Mouse (Mus musculus): Measurements from ENCODE around the gene Rae1.
A peak's percentile ranks its signal among the peaks of the same experiment; 100 is the strongest.

Rae1 gene

GRCm38 (mm10) chr2:173026688-173027131, 26.8 kb downstream of the Rae1 start:
- peak; percentile 67 to 74 for DNase-seq (ENCODE audit: low read depth in 2 of 2, low spot score in 2 of 2)

- no peak for DNase-seq (ENCODE audit: low read depth in 2 of 2, low spot score in 2 of 2)
Observed at GRCm38 (mm10) chr2:173027169-173027823, 27.4 kb downstream of the Rae1 start.

- no peak for DNase-seq (ENCODE audit: low read depth in 2 of 2, low spot score in 2 of 2)
Observed at GRCm38 (mm10) chr2:173027824-173028495, 28.0 kb downstream of the Rae1 start.

GRCm38 (mm10) chr2:173028508-173029031, 28.7 kb downstream of the Rae1 start:
- DNase-seq (ENCODE audit: low read depth in 2 of 2, low spot score in 2 of 2): no peak

- no peak for DNase-seq (ENCODE audit: low read depth in 2 of 2, low spot score in 2 of 2)
Observed at GRCm38 (mm10) chr2:173030591-173031338, 30.8 kb downstream of the Rae1 start.

- no peak for DNase-seq (ENCODE audit: low read depth in 2 of 2, low spot score in 2 of 2)
Observed at GRCm38 (mm10) chr2:173033531-173033930, 33.6 kb downstream of the Rae1 start.

GRCm38 (mm10) chr2:173034998-173035397, 35.1 kb downstream of the Rae1 start:
- no peak for DNase-seq (ENCODE audit: low read depth in 2 of 2, low spot score in 2 of 2)

GRCm38 (mm10) chr2:173035653-173036052, 35.7 kb downstream of the Rae1 start:
- DNase-seq (ENCODE audit: low read depth in 2 of 2, low spot score in 2 of 2): no peak

- DNase-seq (ENCODE audit: low read depth in 2 of 2, low spot score in 2 of 2): no peak
Observed at GRCm38 (mm10) chr2:173036055-173036454, 36.1 kb downstream of the Rae1 start.

- no peak for DNase-seq (ENCODE audit: low read depth in 2 of 2, low spot score in 2 of 2)
Observed at GRCm38 (mm10) chr2:173036611-173037010, 36.7 kb downstream of the Rae1 start.

GRCm38 (mm10) chr2:173037347-173037746, 37.4 kb downstream of the Rae1 start:
- DNase-seq (ENCODE audit: low read depth in 2 of 2, low spot score in 2 of 2): no peak

- DNase-seq (ENCODE audit: low read depth in 2 of 2, low spot score in 2 of 2): no peak
Observed at GRCm38 (mm10) chr2:173037827-173038607, 38.1 kb downstream of the Rae1 start.

- no peak for DNase-seq (ENCODE audit: low read depth in 2 of 2, low spot score in 2 of 2)
Observed at GRCm38 (mm10) chr2:173039041-173039440, 39.1 kb downstream of the Rae1 start.

GRCm38 (mm10) chr2:173040803-173041202, 40.9 kb downstream of the Rae1 start:
- no peak for DNase-seq (ENCODE audit: low read depth in 2 of 2, low spot score in 2 of 2)

- no peak for DNase-seq (ENCODE audit: low read depth in 2 of 2, low spot score in 2 of 2)
Observed at GRCm38 (mm10) chr2:173041242-173041641, 41.3 kb downstream of the Rae1 start.

GRCm38 (mm10) chr2:173041893-173042292, 42.0 kb downstream of the Rae1 start:
- DNase-seq (ENCODE audit: low read depth in 2 of 2, low spot score in 2 of 2): no peak

GRCm38 (mm10) chr2:173042504-173043162, 42.7 kb downstream of the Rae1 start:
- DNase-seq (ENCODE audit: low read depth in 2 of 2, low spot score in 2 of 2): no peak

GRCm38 (mm10) chr2:173044198-173044970, 44.5 kb downstream of the Rae1 start:
- DNase-seq (ENCODE audit: low read depth in 2 of 2, low spot score in 2 of 2): no peak

GRCm38 (mm10) chr2:173046582-173047297, 46.8 kb downstream of the Rae1 start:
- peak; percentile 52 to 60 for DNase-seq (ENCODE audit: low read depth in 2 of 2, low spot score in 2 of 2)

All from CD8-positive naive resting alpha-beta T cell, adult 2 months (primary cell).